Mouse (Mus musculus) yolk sac, embryonic 10.5 days (tissue): ENCODE results near the gene Gm20388.

ENCODE experiments used
- DNase-seq: peaks from one replicate; pipeline ENCODE4 v3.0.0-alpha.2; 2017; ENCODE audit warnings: low spot score

Gene Gm20388

DNA sequence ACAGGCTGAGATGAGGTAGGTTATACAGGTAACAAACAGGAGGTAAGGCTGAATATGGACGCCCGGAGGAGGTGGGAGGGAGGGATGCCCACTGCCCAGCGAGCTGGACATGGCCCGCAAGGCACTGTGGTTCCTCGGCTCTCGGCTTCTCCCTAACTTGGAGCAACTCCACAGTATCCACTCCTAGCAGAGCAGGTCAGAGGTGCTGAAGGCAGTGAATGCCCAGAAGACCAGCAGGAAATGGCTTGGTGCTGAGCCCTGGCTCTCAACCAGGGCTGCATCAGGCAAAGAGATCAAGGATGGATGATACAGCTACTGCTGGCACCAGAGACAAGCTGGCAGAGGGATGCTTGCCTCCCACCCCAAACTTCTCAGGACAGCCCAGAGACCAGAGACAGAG lies 2613.9 kb downstream of the Gm20388 start:
- no peak for DNase-seq

DNA sequence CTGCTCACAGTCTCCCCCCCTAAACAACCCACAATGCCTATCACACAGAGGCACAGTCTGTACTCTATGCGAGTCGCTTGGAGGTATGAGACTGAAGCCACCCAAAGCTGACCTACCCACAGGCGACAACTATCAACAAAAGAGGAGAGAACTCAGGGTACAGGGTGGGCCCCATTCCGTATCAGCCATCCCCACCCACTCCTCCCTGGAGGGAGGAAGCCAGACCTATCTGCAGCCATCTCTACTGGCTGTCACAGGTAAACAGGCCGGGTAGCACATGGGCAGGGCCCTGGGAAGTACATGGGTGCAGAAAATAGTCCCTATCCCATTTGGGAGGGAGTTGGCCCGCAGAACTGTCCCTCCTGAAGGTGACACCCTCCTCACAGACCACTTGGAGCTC lies 2614.4 kb downstream of the Gm20388 start:
- DNase-seq = no peak

DNA sequence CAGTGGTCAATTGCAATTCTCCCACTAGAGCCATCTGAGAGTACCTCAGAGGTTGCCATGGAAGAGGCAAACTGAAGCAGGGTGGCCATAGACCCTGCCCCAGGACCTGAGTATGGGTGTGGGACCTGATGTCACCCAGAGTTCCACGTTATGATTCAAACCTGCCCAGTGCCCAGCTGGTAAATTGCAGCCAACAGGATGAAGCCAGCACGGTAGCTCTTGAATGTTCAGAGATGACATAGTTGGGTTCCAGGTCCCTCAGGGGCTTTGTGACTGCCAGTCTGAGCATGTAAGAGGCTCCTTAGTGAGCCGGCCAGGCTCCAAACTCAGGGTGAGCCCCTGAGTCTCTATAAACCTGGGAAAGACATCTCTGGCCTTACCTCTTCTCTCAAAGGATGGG lies 2615.4 kb downstream of the Gm20388 start:
- DNase-seq = no peak

GRCm38 (mm10) chr8:122526526-122527170 lies 2616.0 kb downstream of the Gm20388 start:
- DNase-seq = peak; percentile 58

DNA sequence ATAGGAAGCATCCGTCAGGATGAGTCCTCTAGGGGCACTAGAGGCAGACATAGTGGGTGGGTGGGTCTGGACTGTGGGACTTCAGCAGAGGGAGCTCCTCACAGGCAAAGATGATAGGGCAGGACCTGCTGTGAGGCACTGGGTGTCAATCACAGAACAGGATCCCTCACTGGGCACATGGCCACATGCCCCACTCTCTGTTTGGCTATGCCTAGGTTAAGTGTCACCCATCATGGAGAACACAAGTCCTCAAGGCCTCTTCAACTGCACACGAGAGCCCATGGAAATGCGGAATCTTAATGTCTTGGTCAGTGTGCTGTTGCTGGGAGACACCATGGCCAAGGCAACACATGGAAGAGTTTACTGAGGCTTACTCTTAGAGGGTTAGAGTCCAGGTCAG lies 2617.3 kb downstream of the Gm20388 start:
- no peak for DNase-seq

GRCm38 (mm10) chr8:122529159-122529558 lies 2618.5 kb downstream of the Gm20388 start:
- peak; percentile 54 for DNase-seq

DNA sequence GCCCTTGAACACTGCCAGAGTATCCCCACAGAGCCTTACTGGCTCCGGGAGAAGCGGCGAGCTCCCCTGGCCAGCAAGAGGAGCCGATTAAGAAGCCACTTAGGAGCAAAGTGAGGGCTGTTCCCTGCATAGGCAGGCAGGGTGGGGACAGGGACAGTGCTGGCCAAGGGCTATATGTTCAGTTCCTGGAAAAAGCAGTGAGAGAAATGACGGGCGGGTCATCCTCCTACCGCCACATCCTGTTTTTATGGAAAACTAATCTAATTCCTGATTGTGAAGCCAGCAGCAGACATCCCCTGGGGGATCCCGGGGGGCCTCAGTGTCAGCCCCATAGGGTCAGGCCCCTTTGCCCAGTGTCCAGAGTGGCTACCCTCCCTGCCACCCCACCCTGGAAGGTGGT lies 2620.7 kb downstream of the Gm20388 start:
- DNase-seq = no peak

- peak; percentile 66 for DNase-seq
Measured at GRCm38 (mm10) chr8:122537033-122537432, 2626.4 kb downstream of the Gm20388 start.

- no peak for DNase-seq
Measured at GRCm38 (mm10) chr8:122537812-122538211, 2627.2 kb downstream of the Gm20388 start.

DNA sequence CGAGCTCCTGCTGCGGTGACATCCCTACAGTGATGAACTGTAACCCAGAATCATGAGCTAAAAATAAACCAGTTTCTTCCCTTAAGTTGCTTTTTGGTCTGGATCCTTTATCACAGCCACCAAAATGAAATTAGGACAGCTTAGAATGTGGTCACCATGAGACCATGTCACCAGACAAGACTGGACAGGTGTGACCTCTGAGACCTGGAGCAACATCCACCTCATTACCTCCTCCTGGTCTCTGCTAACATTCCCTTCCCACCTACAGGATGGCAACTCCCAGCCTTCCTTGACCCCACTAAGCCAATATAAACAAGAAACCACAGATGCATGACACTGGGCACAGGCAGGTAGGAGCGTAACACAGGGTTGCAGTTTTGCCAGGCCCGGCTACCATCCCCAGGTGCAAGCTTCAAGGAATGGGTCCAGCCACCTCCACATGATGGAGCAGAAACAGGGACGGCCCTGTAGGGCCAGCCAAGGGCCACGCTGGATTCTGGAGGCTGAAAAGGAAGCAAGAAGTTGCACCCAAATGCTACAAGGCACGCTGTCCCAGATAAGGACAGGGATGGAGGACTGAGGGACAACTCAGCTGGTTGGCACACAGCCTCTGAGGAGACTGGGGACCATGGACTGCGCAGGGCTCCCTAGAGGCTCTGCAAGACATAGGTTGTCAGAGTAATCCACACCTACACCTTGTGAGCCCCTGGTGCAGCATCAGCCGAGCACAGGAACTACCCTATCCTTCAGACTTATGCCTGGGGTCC lies 2627.9 kb downstream of the Gm20388 start:
- DNase-seq = no peak

DNA sequence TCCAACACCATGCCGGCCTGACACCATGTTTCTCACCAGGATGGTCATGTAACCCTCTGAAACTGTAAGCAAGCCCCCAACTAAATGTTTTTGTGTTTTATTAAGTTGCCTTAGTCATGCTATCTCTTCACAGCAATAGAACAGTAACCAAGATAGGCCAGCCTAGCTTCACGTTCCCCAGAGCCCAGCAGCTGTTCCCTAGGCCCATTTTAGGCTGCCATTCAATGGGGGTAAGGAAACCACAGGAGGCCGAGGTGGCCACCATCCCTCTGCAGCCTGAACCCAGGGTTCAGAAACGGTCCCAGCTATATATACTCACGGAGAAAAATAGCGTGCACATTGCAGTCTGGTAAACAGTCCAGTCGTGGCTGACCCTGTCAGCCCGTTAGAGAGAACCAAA lies 2633.5 kb downstream of the Gm20388 start:
- no peak for DNase-seq

GRCm38 (mm10) chr8:122546066-122546755 lies 2635.6 kb downstream of the Gm20388 start:
- DNase-seq = no peak

DNA sequence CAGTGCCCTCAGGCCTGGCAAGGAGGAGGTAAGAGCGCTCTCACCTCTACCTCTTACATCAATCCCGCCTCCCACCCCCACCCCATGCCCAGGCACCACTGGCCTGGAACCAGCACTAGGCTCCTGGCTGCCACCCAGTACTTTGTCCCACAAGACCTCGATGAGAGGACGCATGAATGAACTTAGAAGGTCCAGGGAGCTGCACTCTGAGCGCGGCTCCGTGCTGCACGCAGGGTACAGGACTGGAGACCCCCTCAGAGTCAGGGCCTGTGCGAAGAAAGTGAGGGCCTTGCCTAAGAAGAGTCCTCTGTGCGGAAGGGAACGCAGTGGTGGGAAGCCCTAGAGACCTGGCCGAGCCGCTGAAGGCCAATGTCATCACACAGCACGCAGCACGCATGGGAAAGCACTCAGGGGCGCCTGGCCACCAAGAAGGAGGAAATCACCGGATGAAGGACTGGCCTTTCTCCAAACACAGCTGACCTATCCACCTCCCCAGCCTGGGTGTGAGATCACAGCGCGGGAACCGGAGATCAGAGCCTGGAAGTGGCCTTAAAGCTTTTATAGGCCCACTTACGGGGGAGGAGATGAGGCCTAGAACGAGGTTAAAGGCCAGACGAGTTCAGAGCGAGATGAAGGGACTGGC lies 2636.3 kb downstream of the Gm20388 start:
- DNase-seq = no peak

GRCm38 (mm10) chr8:122547815-122548214 lies 2637.2 kb downstream of the Gm20388 start:
- peak; percentile 68 for DNase-seq

GRCm38 (mm10) chr8:122548331-122548730 lies 2637.7 kb downstream of the Gm20388 start:
- no peak for DNase-seq

GRCm38 (mm10) chr8:122548891-122549439 lies 2638.3 kb downstream of the Gm20388 start:
- no peak for DNase-seq

- DNase-seq = no peak
Measured at GRCm38 (mm10) chr8:122550234-122550994, 2639.8 kb downstream of the Gm20388 start.

GRCm38 (mm10) chr8:122550995-122551264 lies 2640.3 kb downstream of the Gm20388 start:
- no peak for DNase-seq

DNA sequence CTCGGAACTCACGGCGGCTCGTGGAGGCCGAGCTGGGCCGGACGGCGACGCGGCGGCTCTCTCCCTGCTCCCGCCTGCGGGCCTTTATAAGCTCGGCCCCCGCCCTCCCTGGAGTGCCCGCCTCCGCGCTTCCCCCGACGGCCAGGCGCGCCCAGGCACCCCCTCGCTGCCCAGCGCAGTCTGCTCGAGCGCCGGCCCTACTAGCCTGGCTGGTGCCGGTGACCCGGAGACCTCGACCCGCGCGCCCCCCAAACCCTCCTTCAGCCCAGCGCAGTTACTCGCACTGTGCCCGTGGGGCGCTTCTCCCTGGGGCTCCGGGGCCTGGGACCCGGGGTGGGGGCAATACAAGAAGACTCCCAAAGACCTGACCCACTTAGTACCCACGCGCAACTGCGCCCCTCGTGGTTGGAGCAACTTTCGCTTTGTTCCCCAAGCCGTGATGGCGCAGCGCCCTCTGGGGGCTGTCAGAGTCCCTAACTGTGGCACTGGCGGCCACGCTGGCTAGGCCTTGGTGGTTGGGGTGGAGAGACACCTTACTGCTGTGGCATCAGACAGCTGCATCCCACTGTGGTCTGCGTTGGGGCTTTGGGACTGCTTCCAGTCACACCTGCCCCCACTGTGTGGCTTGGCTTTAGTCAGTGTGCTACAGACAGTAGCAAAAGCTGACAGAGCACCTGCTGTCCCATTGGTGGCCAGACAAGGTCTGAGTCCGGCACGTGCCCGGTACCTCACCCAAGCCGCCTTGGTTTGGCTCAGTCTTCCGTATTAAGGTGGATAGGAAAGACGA lies 2640.8 kb downstream of the Gm20388 start, which contains the start of gene Piezo1:
Piezo1 (minus strand) TSS at position 65 of the 787 bp plus-strand sequence.
- peak; percentile 87 for DNase-seq

GRCm38 (mm10) chr8:122554786-122555185 lies 2644.1 kb downstream of the Gm20388 start:
- no peak for DNase-seq
